Mouse (Mus musculus): ENCODE results near the gene Tmem208.

- TF ChIP-seq MAX (IDR thresholded peaks at IDR 0.05; ENCODE audit: low read length) = no peak
- no peak for TF ChIP-seq CTCF (IDR thresholded peaks at IDR 0.05 in 2 of 3, conservative IDR thresholded peaks at IDR 0.05 in 1 of 3; ENCODE audit: control insufficient read depth in 1 of 3, insufficient read depth in 1 of 3, low read depth in 2 of 3, low read length in 3 of 3, poor library complexity in 1 of 3, severe bottlenecking in 1 of 3)
- TF ChIP-seq ZMIZ1 (IDR thresholded peaks at IDR 0.05; ENCODE audit: low read depth, low read length) = no peak
- TF ChIP-seq POLR2A (IDR thresholded peaks at IDR 0.05; ENCODE audit: control insufficient read depth in 1 of 2, insufficient read depth in 1 of 2, low read depth in 1 of 2, low read length in 2 of 2, poor library complexity in 1 of 2) = no peak
- no peak for TF ChIP-seq ELF1 (IDR thresholded peaks at IDR 0.05; ENCODE audit: low read depth, low read length)
These were observed 16.6 kb downstream of the Tmem208 start for GRCm38 (mm10) chr8:105342768-105343167.
